Mouse (Mus musculus) C2C12 (cell line): ENCODE data around the gene Bri3bp. TPM values are rescaled to one million over a fixed set of nuclear protein-coding genes. Genes with fewer than 3 reads are reported as not detected.
"Not testable (repeated sequence)": the region's sequence is repeated elsewhere in the genome, so short reads cannot be mapped to it uniquely, and the experiment has no call there.

Source experiments
- H3K27me3 ChIP-seq: one replicate; pipeline ENCODE4 v1.6.1; 2011; ENCODE audit not compliant: control insufficient read depth, insufficient read depth, insufficient read length
- H3K36me3 ChIP-seq: one replicate; pipeline ENCODE4 v1.6.1; 2011; ENCODE audit not compliant: control insufficient read depth, insufficient read depth
- H3K4me3 ChIP-seq: one replicate; pipeline ENCODE4 v1.5.1; 2011; ENCODE audit warnings: mild to moderate bottlenecking, control low read depth; ENCODE audit not compliant: poor library complexity, insufficient read depth, severe bottlenecking
- H3K79me2 ChIP-seq: one replicate; pipeline ENCODE4 v1.6.1; 2011; ENCODE audit not compliant: control insufficient read depth, insufficient read depth
- H3K79me3 ChIP-seq: one replicate; pipeline ENCODE4 v1.6.1; 2011; ENCODE audit warnings: low read depth, control low read depth
- H3ac ChIP-seq: one replicate; pipeline ENCODE3; 2011; ENCODE audit warnings: low read depth; ENCODE audit not compliant: control insufficient read depth, insufficient read length
- CEBPB ChIP-seq: IDR thresholded peaks from one replicate; pipeline ENCODE4 v1.6.1; 2011; ENCODE audit warnings: low read depth, mild to moderate bottlenecking, control low read depth, moderate library complexity
- CTCF ChIP-seq: IDR thresholded peaks from one replicate; pipeline ENCODE4 v1.5.1; 2011; ENCODE audit not compliant: control insufficient read depth, insufficient read depth, insufficient read length
- FOSL1 ChIP-seq: IDR thresholded peaks from one replicate; pipeline ENCODE4 v1.8.0; 2011; ENCODE audit warnings: mild to moderate bottlenecking, low read length; ENCODE audit not compliant: poor library complexity, insufficient read depth, severe bottlenecking
- MAX ChIP-seq: IDR thresholded peaks from one replicate; pipeline ENCODE4 v1.6.1; 2011; ENCODE audit warnings: mild to moderate bottlenecking, control low read depth
- MYOD1 ChIP-seq: IDR thresholded peaks from one replicate; pipeline ENCODE4 v1.6.1; 2011; ENCODE audit warnings: low read depth; ENCODE audit not compliant: control insufficient read depth, insufficient read length
- MYOG ChIP-seq: IDR thresholded peaks from one replicate; pipeline ENCODE4 v1.6.1; 2011; ENCODE audit not compliant: control insufficient read depth, insufficient read length; ENCODE audit errors: extremely low read depth
- USF1 ChIP-seq: IDR thresholded peaks from one replicate; pipeline ENCODE4 v1.6.1; 2011; ENCODE audit warnings: low read depth, mild to moderate bottlenecking, control low read depth, moderate library complexity
- long read RNA-seq, 2 experiments: library from polyadenylated mRNA; unstranded; transcript quantifications; one replicate each; pipeline ENCODE4 v2.0.0; 2019 to 2020
- polyA plus RNA-seq: library from polyadenylated mRNA; unstranded; fragments of >200 nt; fragmentation: generic; extraction: Trizol; gene quantifications from one replicate; pipeline ENCODE4 v1.2.1, GENCODE M21; 2012; ENCODE audit warnings: missing spikeins

Bri3bp gene
- polyA plus RNA-seq: 29.4 TPM
- long read RNA-seq, experiment 1, full-length matches to known transcripts: 66 of 74 reads
- long read RNA-seq, experiment 1, partial matches to known transcripts: 6 of 74 reads
- long read RNA-seq, experiment 1, other reads (novel, unspliced or antisense): 2 of 74 reads
- long read RNA-seq, experiment 2, full-length matches to known transcripts: 60 of 65 reads
- long read RNA-seq, experiment 2, partial matches to known transcripts: 1 of 65 reads
- long read RNA-seq, experiment 2, other reads (novel, unspliced or antisense): 4 of 65 reads

GRCm38 (mm10) chr5:125441234-125442114, at the start of gene Bri3bp:
Gene Bri3bp, plus strand, starts transcription at chr5:125441568.
- TF ChIP-seq CTCF (no peak), USF1 (no peak), CEBPB (no peak), MYOG (no peak), MAX (no peak), FOSL1 (no peak), MYOD1 (no peak)
- Histone ChIP-seq H3K4me3 (peak within 1 kb of the TSS; percentile 61), H3K79me2 (peaks cover 48% of the 10 kb centered on the region), H3K36me3 (no peaks in the 10 kb centered on the region), H3K79me3 (peaks cover 15% of the 10 kb centered on the region), H3ac (peak within 1 kb of the TSS; percentile 80), H3K27me3 (no peaks in the 10 kb centered on the region)

GRCm38 (mm10) chr5:125391609-125392008, 49.8 kb upstream of the Bri3bp start:
- peak; percentile 71 for TF ChIP-seq USF1
- peak; percentile 30 for TF ChIP-seq FOSL1
- TF ChIP-seq MAX: peak; percentile 91
- no peak for TF ChIP-seq MYOD1
- TF ChIP-seq MYOG: no peak
- Histone ChIP-seq H3K4me3 (no peak overlapping the region), H3K36me3 (peaks cover 12% of the 10 kb centered on the region), H3ac (no peak overlapping the region), H3K79me2 (peaks cover 30% of the 10 kb centered on the region), H3K79me3 (peaks cover 17% of the 10 kb centered on the region), H3K27me3 (no peaks in the 10 kb centered on the region)

GRCm38 (mm10) chr5:125392176-125392575, 49.2 kb upstream of the Bri3bp start:
- H3K27me3 ChIP-seq, H3ac ChIP-seq: not testable (repeated sequence)
- H3K36me3 ChIP-seq: peaks cover 12% of the 10 kb centered on the region
- H3K79me3 ChIP-seq: peaks cover 17% of the 10 kb centered on the region
- peak overlapping the region; percentile 11 for H3K4me3 ChIP-seq
- peaks cover 30% of the 10 kb centered on the region for H3K79me2 ChIP-seq

GRCm38 (mm10) chr5:125392618-125392976, 48.8 kb upstream of the Bri3bp start:
- peaks cover 12% of the 10 kb centered on the region for H3K36me3 ChIP-seq

GRCm38 (mm10) chr5:125392977-125393621, 48.3 kb upstream of the Bri3bp start:
- H3K4me3 ChIP-seq: no peak overlapping the region

More at GRCm38 (mm10) chr5:125392618-125392976, 48.8 kb upstream of the Bri3bp start:
- H3ac ChIP-seq: no peak overlapping the region
- TF ChIP-seq FOSL1: no peak
- TF ChIP-seq MYOD1: no peak
- TF ChIP-seq CEBPB: no peak
- TF ChIP-seq MYOG: no peak
- no peak for TF ChIP-seq USF1
- no peak for TF ChIP-seq CTCF
- no peak for TF ChIP-seq MAX
- H3K79me2 ChIP-seq: peaks cover 30% of the 10 kb centered on the region
- peaks cover 17% of the 10 kb centered on the region for H3K79me3 ChIP-seq
- no peaks in the 10 kb centered on the region for H3K27me3 ChIP-seq
- H3K4me3 ChIP-seq: no peak overlapping the region

More at GRCm38 (mm10) chr5:125392977-125393621, 48.3 kb upstream of the Bri3bp start:
- H3K79me2 ChIP-seq: peaks cover 27% of the 10 kb centered on the region
- peaks cover 16% of the 10 kb centered on the region for H3K79me3 ChIP-seq
- TF ChIP-seq MAX: peak; percentile 18
- no peak for TF ChIP-seq CTCF
- TF ChIP-seq USF1: peak; percentile 40
- TF ChIP-seq MYOD1: peak; percentile 73
- no peak for TF ChIP-seq MYOG
- TF ChIP-seq FOSL1: peak; percentile 41
- peak overlapping the region; percentile 29 for H3ac ChIP-seq
- peaks cover 10% of the 10 kb centered on the region for H3K36me3 ChIP-seq
- no peaks in the 10 kb centered on the region for H3K27me3 ChIP-seq
